Mouse (Mus musculus) adrenal gland, postnatal 14 days (tissue): ENCODE measurements around the gene Hvcn1. TPM values are rescaled to one million over a fixed set of nuclear protein-coding genes. Genes with fewer than 3 reads are reported as not detected.

Source experiments
- DNase-seq: peaks from one replicate; pipeline ENCODE4 v3.0.0; 2021; ENCODE audit warnings: mixed read lengths
- total RNA-seq: library from RNA; stranded (reverse); gene quantifications from 2 replicates; pipeline ENCODE4 v1.2.3, GENCODE M21; 2021

Hvcn1 gene
- total RNA-seq, 1 experiment from 2014 or later: 2.4 TPM

GRCm38 (mm10) chr5:122234319-122235195 lies 28.0 kb downstream of the Hvcn1 start:
- DNase-seq: no peak

- DNase-seq: no peak
Observed at GRCm38 (mm10) chr5:122235196-122235836, 28.7 kb downstream of the Hvcn1 start.

- DNase-seq: no peak
Observed at GRCm38 (mm10) chr5:122237200-122237599, 30.6 kb downstream of the Hvcn1 start.

GRCm38 (mm10) chr5:122239618-122240017 lies 33.0 kb downstream of the Hvcn1 start:
- peak; percentile 43 for DNase-seq

- DNase-seq: no peak
Observed at GRCm38 (mm10) chr5:122240521-122240920, 33.9 kb downstream of the Hvcn1 start.

- no peak for DNase-seq
Observed at GRCm38 (mm10) chr5:122240989-122241388, 34.4 kb downstream of the Hvcn1 start.

- DNase-seq: no peak
Observed at GRCm38 (mm10) chr5:122242521-122243123, 36.0 kb downstream of the Hvcn1 start.

GRCm38 (mm10) chr5:122243781-122244523 lies 37.3 kb downstream of the Hvcn1 start:
- no peak for DNase-seq

- DNase-seq: peak; percentile 46
Observed at GRCm38 (mm10) chr5:122245186-122245585, 38.6 kb downstream of the Hvcn1 start.

GRCm38 (mm10) chr5:122246547-122247167 lies 40.1 kb downstream of the Hvcn1 start:
- DNase-seq: no peak

- DNase-seq: no peak
Observed at GRCm38 (mm10) chr5:122247529-122247928, 40.9 kb downstream of the Hvcn1 start.

- DNase-seq: peak; percentile 40
Observed at GRCm38 (mm10) chr5:122247934-122248333, 41.3 kb downstream of the Hvcn1 start.

GRCm38 (mm10) chr5:122249281-122249680 lies 42.7 kb downstream of the Hvcn1 start:
- DNase-seq: no peak

- no peak for DNase-seq
Observed at GRCm38 (mm10) chr5:122251895-122252606, 45.4 kb downstream of the Hvcn1 start.

GRCm38 (mm10) chr5:122258027-122258741 lies 51.6 kb downstream of the Hvcn1 start:
- no peak for DNase-seq

GRCm38 (mm10) chr5:122262104-122262503 lies 55.5 kb downstream of the Hvcn1 start:
- no peak for DNase-seq

- peak; percentile 96 for DNase-seq
Observed at GRCm38 (mm10) chr5:122263933-122264905, 57.6 kb downstream of the Hvcn1 start, which contains the start of gene Tctn1. Tctn1 (minus strand) TSS chr5:122264460.

- DNase-seq: no peak
Observed at GRCm38 (mm10) chr5:122265187-122265586, 58.6 kb downstream of the Hvcn1 start.

GRCm38 (mm10) chr5:122265942-122266341 lies 59.3 kb downstream of the Hvcn1 start:
- no peak for DNase-seq
